Mouse (Mus musculus): Measurements from ENCODE around the gene Tmem19.
"Not testable (repeated sequence)": the region's sequence is repeated elsewhere in the genome, so short reads cannot be mapped to it uniquely, and the experiment has no call there.

The Tmem19 gene

GRCm38 (mm10) chr10:115348131-115348530, 14.2 kb downstream of the Tmem19 start:
- DNase-seq (ENCODE audit: low read depth), result no peak

GRCm38 (mm10) chr10:115346444-115346843, 15.9 kb downstream of the Tmem19 start:
- DNase-seq (ENCODE audit: low read depth), result no peak

GRCm38 (mm10) chr10:115342771-115343425, 19.4 kb downstream of the Tmem19 start:
- no peak for DNase-seq (ENCODE audit: low read depth)

GRCm38 (mm10) chr10:115339820-115340328, 22.4 kb downstream of the Tmem19 start:
- no peak for DNase-seq (ENCODE audit: low read depth)

GRCm38 (mm10) chr10:115336901-115337300, 25.4 kb downstream of the Tmem19 start:
- DNase-seq (ENCODE audit: low read depth), result no peak

GRCm38 (mm10) chr10:115333528-115333927, 28.8 kb downstream of the Tmem19 start:
- peak; percentile 80 for DNase-seq (ENCODE audit: low read depth)

- DNase-seq (ENCODE audit: low read depth), result no peak
These were observed 29.3 kb downstream of the Tmem19 start for GRCm38 (mm10) chr10:115332997-115333396.

- peak; percentile 80 for DNase-seq (ENCODE audit: low read depth)
These were observed 29.8 kb downstream of the Tmem19 start for GRCm38 (mm10) chr10:115332420-115332952.

GRCm38 (mm10) chr10:115329010-115329530, 33.2 kb downstream of the Tmem19 start:
- DNase-seq (ENCODE audit: low read depth), result no peak

GRCm38 (mm10) chr10:115328514-115328913, 33.8 kb downstream of the Tmem19 start:
- peak; percentile 86 for DNase-seq (ENCODE audit: low read depth)

- DNase-seq (ENCODE audit: low read depth), result peak; percentile 61
These were observed 39.0 kb downstream of the Tmem19 start for GRCm38 (mm10) chr10:115323295-115323694.

- no peak for DNase-seq (ENCODE audit: low read depth)
These were observed 40.8 kb downstream of the Tmem19 start for GRCm38 (mm10) chr10:115321317-115322035.

- not testable (repeated sequence) for DNase-seq (ENCODE audit: low read depth)
These were observed 43.9 kb downstream of the Tmem19 start for GRCm38 (mm10) chr10:115318388-115318787.

- DNase-seq (ENCODE audit: low read depth), result no peak
These were observed 46.0 kb downstream of the Tmem19 start for GRCm38 (mm10) chr10:115316313-115316712.

- peak; percentile 69 for DNase-seq (ENCODE audit: low read depth)
These were observed 46.7 kb downstream of the Tmem19 start, which contains the start of gene Rab21 for GRCm38 (mm10) chr10:115315473-115316171. Rab21 (minus strand) TSS chr10:115315594.

- DNase-seq (ENCODE audit: low read depth), result no peak
These were observed 47.5 kb downstream of the Tmem19 start for GRCm38 (mm10) chr10:115314582-115315452.

- no peak for DNase-seq (ENCODE audit: low read depth)
These were observed 48.1 kb downstream of the Tmem19 start for GRCm38 (mm10) chr10:115314287-115314581.

- DNase-seq (ENCODE audit: low read depth), result no peak
These were observed 48.5 kb downstream of the Tmem19 start for GRCm38 (mm10) chr10:115313641-115314286.

GRCm38 (mm10) chr10:115312732-115313131, 49.6 kb downstream of the Tmem19 start:
- DNase-seq (ENCODE audit: low read depth), result no peak

GRCm38 (mm10) chr10:115312194-115312593, 50.1 kb downstream of the Tmem19 start:
- DNase-seq (ENCODE audit: low read depth), result no peak

All from fibroblast of lung, adult 2 months (primary cell).